Mouse (Mus musculus) forebrain, embryonic 10.5 days (tissue): ENCODE results near the gene Gpr34. TPM values are rescaled to one million over a fixed set of nuclear protein-coding genes. Genes with fewer than 3 reads are reported as not detected.

Source experiments
- DNase-seq: peaks from one replicate; pipeline ENCODE4 v3.0.0-alpha.2; 2017; ENCODE audit warnings: low spot score; ENCODE audit errors: extremely low spot score
- H3K27ac ChIP-seq: fragments of 300-500 bp; sonication (generic); 2 replicates; pipeline ENCODE4 v1.5.1; 2016; ENCODE audit warnings: mild to moderate bottlenecking
- H3K27me3 ChIP-seq: fragments of 300-500 bp; sonication (generic); 2 replicates; pipeline ENCODE4 v1.6.1; 2016; ENCODE audit warnings: mild to moderate bottlenecking; ENCODE audit not compliant: poor library complexity, severe bottlenecking
- H3K36me3 ChIP-seq: fragments of 300-500 bp; sonication (generic); replicated peaks from 2 replicates; pipeline ENCODE4 v1.6.1; 2016; ENCODE audit warnings: mild to moderate bottlenecking, moderate library complexity
- H3K4me1 ChIP-seq: fragments of 300-500 bp; sonication (generic); 2 replicates; pipeline ENCODE4 v1.6.1; 2016
- H3K4me3 ChIP-seq: fragments of 300-500 bp; sonication (generic); 2 replicates; pipeline ENCODE4 v1.5.1; 2016; ENCODE audit warnings: mild to moderate bottlenecking, moderate library complexity
- H3K9me3 ChIP-seq: fragments of 300-500 bp; sonication (generic); 2 replicates; pipeline ENCODE4 v1.6.1; 2016; ENCODE audit warnings: mild to moderate bottlenecking, moderate library complexity
- WGBS: fragments of 180-500 bp; shearing (Covaris S2); methylation state at CpG from one replicate; pipeline ENCODE4 v1.1.7; 2016; 5-methylcytosine and 5-hydroxymethylcytosine counted together
- polyA plus RNA-seq: library from polyadenylated mRNA; unstranded; fragments of >200 nt; fragmentation: Nextera tagmentation; extraction: Ambion mirVana; gene quantifications from 2 replicates; pipeline ENCODE4 v1.2.1, GENCODE M21; 2016

Gene Gpr34
- polyA plus RNA-seq, 1 experiment from 2014 or later, result 0.95 TPM

GRCm38 (mm10) chrX:13638894-13639293 lies 7.0 kb downstream of the Gpr34 start:
- no peaks in the 10 kb centered on the region for H3K27me3 ChIP-seq
- no peak for DNase-seq
- no peaks in the 10 kb centered on the region for H3K4me1 ChIP-seq
- no peaks in the 10 kb centered on the region for H3K36me3 ChIP-seq
- H3K9me3 ChIP-seq, result no peaks in the 10 kb centered on the region
- H3K4me3 ChIP-seq, result no peak overlapping the region
- WGBS, result 76% methylated on average over 2 of the region's 2 CpGs
- no peak overlapping the region for H3K27ac ChIP-seq

GRCm38 (mm10) chrX:13651889-13652288 lies 20.0 kb downstream of the Gpr34 start:
- no peaks in the 10 kb centered on the region for H3K4me1 ChIP-seq
- H3K36me3 ChIP-seq, result no peaks in the 10 kb centered on the region
- no peak overlapping the region for H3K4me3 ChIP-seq
- H3K9me3 ChIP-seq, result no peaks in the 10 kb centered on the region
- no peak for DNase-seq
- peaks cover 12% of the 10 kb centered on the region for H3K27me3 ChIP-seq
- no peak overlapping the region for H3K27ac ChIP-seq
- 85% methylated on average over 2 of the region's 2 CpGs for WGBS

GRCm38 (mm10) chrX:13652291-13652690 lies 20.4 kb downstream of the Gpr34 start:
- no peak overlapping the region for H3K4me3 ChIP-seq
- no peaks in the 10 kb centered on the region for H3K9me3 ChIP-seq
- 94% methylated on average over 1 of the region's 1 CpGs for WGBS
- H3K4me1 ChIP-seq, result no peaks in the 10 kb centered on the region
- H3K36me3 ChIP-seq, result no peaks in the 10 kb centered on the region
- H3K27me3 ChIP-seq, result peaks cover 12% of the 10 kb centered on the region
- H3K27ac ChIP-seq, result no peak overlapping the region
- no peak for DNase-seq

- 90% methylated on average over 3 of the region's 3 CpGs for WGBS
- Histone ChIP-seq H3K27ac (no peak overlapping the region), H3K27me3 (peaks cover 20% of the 10 kb centered on the region), H3K4me3 (no peak overlapping the region), H3K9me3 (no peaks in the 10 kb centered on the region), H3K4me1 (no peaks in the 10 kb centered on the region), H3K36me3 (no peaks in the 10 kb centered on the region)
- DNase-seq, result no peak
Measured at GRCm38 (mm10) chrX:13655005-13655421, 23.1 kb downstream of the Gpr34 start.

- no peak for DNase-seq
- peaks cover 20% of the 10 kb centered on the region for H3K27me3 ChIP-seq
- 88% methylated on average over 6 of the region's 6 CpGs for WGBS
Measured at GRCm38 (mm10) chrX:13655906-13656305, 24.0 kb downstream of the Gpr34 start.

GRCm38 (mm10) chrX:13656721-13657120 lies 24.8 kb downstream of the Gpr34 start:
- WGBS, result 22% methylated on average over 1 of the region's 1 CpGs
- Histone ChIP-seq H3K36me3 (no peaks in the 10 kb centered on the region), H3K9me3 (no peaks in the 10 kb centered on the region), H3K4me3 (no peak overlapping the region), H3K27ac (no peak overlapping the region), H3K27me3 (peaks cover 20% of the 10 kb centered on the region), H3K4me1 (no peaks in the 10 kb centered on the region)
- DNase-seq, result no peak

More at GRCm38 (mm10) chrX:13655906-13656305, 24.0 kb downstream of the Gpr34 start:
- Histone ChIP-seq H3K4me3 (no peak overlapping the region), H3K9me3 (no peaks in the 10 kb centered on the region), H3K27ac (no peak overlapping the region), H3K36me3 (no peaks in the 10 kb centered on the region), H3K4me1 (no peaks in the 10 kb centered on the region)

- Histone ChIP-seq H3K4me1 (no peaks in the 10 kb centered on the region), H3K27me3 (peaks cover 20% of the 10 kb centered on the region), H3K9me3 (no peaks in the 10 kb centered on the region), H3K36me3 (no peaks in the 10 kb centered on the region), H3K27ac (no peak overlapping the region), H3K4me3 (no peak overlapping the region)
- WGBS, result 89% methylated on average over 3 of the region's 3 CpGs
- no peak for DNase-seq
Measured at GRCm38 (mm10) chrX:13658616-13659140, 26.8 kb downstream of the Gpr34 start.

GRCm38 (mm10) chrX:13659201-13659890 lies 27.5 kb downstream of the Gpr34 start:
- Histone ChIP-seq H3K27ac (no peak overlapping the region), H3K36me3 (no peaks in the 10 kb centered on the region), H3K27me3 (peaks cover 19% of the 10 kb centered on the region), H3K4me1 (no peaks in the 10 kb centered on the region), H3K4me3 (no peak overlapping the region), H3K9me3 (no peaks in the 10 kb centered on the region)
- DNase-seq, result no peak
- WGBS, result 69% methylated on average over 4 of the region's 4 CpGs

- H3K27me3 ChIP-seq, result 0 out of 2 replicates have a peak, but pooled peaks cover 8% of the 10 kb centered on the region
- no peak within 1 kb of the TSS for H3K27ac ChIP-seq
- WGBS, result 95% methylated on average over 5 of the region's 5 CpGs
- no peak for DNase-seq
- no peaks in the 10 kb centered on the region for H3K4me1 ChIP-seq
- H3K4me3 ChIP-seq, result no peak within 1 kb of the TSS
- no peaks in the 10 kb centered on the region for H3K9me3 ChIP-seq
- no peaks in the 10 kb centered on the region for H3K36me3 ChIP-seq
Measured at GRCm38 (mm10) chrX:13661063-13661462, 29.2 kb downstream of the Gpr34 start, which contains the start of gene Gpr82. Gene Gpr82 (plus strand): TSS chrX:13661363.

- no peaks in the 10 kb centered on the region for H3K36me3 ChIP-seq
- no peaks in the 10 kb centered on the region for H3K27me3 ChIP-seq
- H3K4me1 ChIP-seq, result peaks cover 4% of the 10 kb centered on the region; the same call in 1 of the 2 replicates
- no peak for DNase-seq
- no peak overlapping the region for H3K4me3 ChIP-seq
- WGBS, result 79% methylated on average over 5 of the region's 5 CpGs
- no peaks in the 10 kb centered on the region for H3K9me3 ChIP-seq
- H3K27ac ChIP-seq, result no peak overlapping the region
Measured at GRCm38 (mm10) chrX:13668867-13669266, 37.0 kb downstream of the Gpr34 start.

- Histone ChIP-seq H3K36me3 (no peaks in the 10 kb centered on the region), H3K27ac (no peak overlapping the region), H3K9me3 (no peaks in the 10 kb centered on the region), H3K4me3 (no peak overlapping the region), H3K27me3 (no peaks in the 10 kb centered on the region), H3K4me1 (peaks cover 4% of the 10 kb centered on the region; the same call in 1 of the 2 replicates)
- WGBS, result 83% methylated on average over 3 of the region's 3 CpGs
- no peak for DNase-seq
Measured at GRCm38 (mm10) chrX:13670342-13670741, 38.5 kb downstream of the Gpr34 start.

GRCm38 (mm10) chrX:13673001-13673400 lies 41.1 kb downstream of the Gpr34 start:
- peaks cover 7% of the 10 kb centered on the region; the same call in 1 of the 2 replicates for H3K4me1 ChIP-seq
- H3K27ac ChIP-seq, result no peak overlapping the region
- H3K4me3 ChIP-seq, result no peak overlapping the region
- H3K36me3 ChIP-seq, result no peaks in the 10 kb centered on the region
- WGBS, result 82% methylated on average over 3 of the region's 3 CpGs
- no peaks in the 10 kb centered on the region for H3K27me3 ChIP-seq
- no peaks in the 10 kb centered on the region for H3K9me3 ChIP-seq
- DNase-seq, result no peak

- no peak for DNase-seq
- Histone ChIP-seq H3K36me3 (no peaks in the 10 kb centered on the region), H3K27me3 (0 out of 2 replicates have a peak, but pooled peaks cover 4% of the 10 kb centered on the region), H3K4me3 (no peak overlapping the region), H3K27ac (no peak overlapping the region), H3K4me1 (peaks cover 7% of the 10 kb centered on the region; the same call in 1 of the 2 replicates), H3K9me3 (no peaks in the 10 kb centered on the region)
- 94% methylated on average over 3 of the region's 3 CpGs for WGBS
Measured at GRCm38 (mm10) chrX:13681748-13682147, 49.9 kb downstream of the Gpr34 start.
